Mouse (Mus musculus): ENCODE results near the gene Ldhal6b.

- no peak for TF ChIP-seq CTCF (IDR thresholded peaks at IDR 0.05 in 2 of 3, conservative IDR thresholded peaks at IDR 0.05 in 1 of 3; ENCODE audit: control insufficient read depth in 1 of 3, insufficient read depth in 1 of 3, low read depth in 2 of 3, low read length in 3 of 3, poor library complexity in 1 of 3, severe bottlenecking in 1 of 3)
- no peak for TF ChIP-seq GATA1 (IDR thresholded peaks at IDR 0.05; ENCODE audit: low read depth, low read length)
- TF ChIP-seq MAZ (IDR thresholded peaks at IDR 0.05; ENCODE audit: low read depth, low read length): no peak
- no peak for TF ChIP-seq TBP (IDR thresholded peaks at IDR 0.05; ENCODE audit: low read depth, low read length)
- TF ChIP-seq CHD2 (IDR thresholded peaks at IDR 0.05; ENCODE audit: low read length): no peak
- no peak for TF ChIP-seq RAD21 (IDR thresholded peaks at IDR 0.05; ENCODE audit: low read depth, low read length)
- no peak for TF ChIP-seq POLR2A (IDR thresholded peaks at IDR 0.05; ENCODE audit: control insufficient read depth in 1 of 2, insufficient read depth in 1 of 2, low read depth in 1 of 2, low read length in 2 of 2, poor library complexity in 1 of 2)
These were observed 1.4 kb upstream of the Ldhal6b start for GRCm38 (mm10) chr17:5419771-5420518.

All from MEL (cell line).